8 mouse cellular contexts compared by ENCODE assay signal in genomic region chr7:139234426-139235188, GRCm38 (mm10). TPM values are rescaled to one million over a fixed set of nuclear protein-coding genes. Genes with fewer than 3 reads are reported as not detected.
DNase-seq lines count a peak whose midpoint lies in the region; ATAC-seq and TF ChIP-seq lines count a peak whose summit lies in the region.

No protein-coding gene starts in this region.

- WGBS in hindbrain, postnatal 0 days: 14% methylated on average over 18 of the region's 18 CpGs
- 5% methylated on average over 18 of the region's 18 CpGs for WGBS in liver, embryonic 13.5 days (ENCODE audit: insufficient replicate concordance)

- peak; percentile 64 for ATAC-seq in hindbrain, postnatal 0 days
- peak; percentile 54 for ATAC-seq in liver, embryonic 13.5 days (ENCODE audit: low read depth)
- ATAC-seq in monocyte, adult 5-6 weeks (replicated peaks; ENCODE audit: insufficient number of reproducible peaks, low FRiP score, low TSS enrichment, poor library complexity, severe bottlenecking): 0 out of 2 replicates have a peak, but pooled peaks have one; percentile 16

- no peak overlapping the region for H3K4me3 ChIP-seq in hindbrain, postnatal 0 days (ENCODE audit: low read length)
- no peak overlapping the region for H3K4me3 ChIP-seq in liver, embryonic 13.5 days (replicated peaks)

- H3K9me3 ChIP-seq in hindbrain, postnatal 0 days (ENCODE audit: low read length): no peaks in the 10 kb centered on the region
- H3K9me3 ChIP-seq in liver, embryonic 13.5 days (replicated peaks): no peaks in the 10 kb centered on the region

- no peak overlapping the region for H3K9ac ChIP-seq in hindbrain, postnatal 0 days (replicated peaks; ENCODE audit: low read length)
- H3K9ac ChIP-seq in liver, embryonic 13.5 days: no peak overlapping the region

- TF ChIP-seq CTCF in hindbrain, postnatal 0 days (IDR thresholded peaks at IDR 0.05; ENCODE audit: low read depth): peak; percentile 56

- no peaks in the 10 kb centered on the region for H3K27me3 ChIP-seq in hindbrain, postnatal 0 days (ENCODE audit: insufficient read depth, low read length)
- no peaks in the 10 kb centered on the region for H3K27me3 ChIP-seq in liver, embryonic 13.5 days

- DNase-seq in adrenal gland, adult 2 months: peak; percentile 52
- no peak for DNase-seq in adrenal gland, adult 8-10 months
- DNase-seq in WW6 (ENCODE audit: low read depth, low spot score): peak; percentile 48
- DNase-seq in gastrocnemius, postnatal 10 days: peak; percentile 46
- peak; percentile 64 for DNase-seq in hindbrain, postnatal 0 days (ENCODE audit: low spot score)
- DNase-seq in liver, embryonic 13.5 days: no peak
- DNase-seq in cerebellum, adult 8-10 months: no peak

- 0 out of 2 replicates have a peak overlapping the region, but pooled peaks have one; percentile 18 for H3K4me2 ChIP-seq in hindbrain, postnatal 0 days (ENCODE audit: low read depth, low read length)
- peak overlapping the region; percentile 31 for H3K4me2 ChIP-seq in liver, embryonic 13.5 days

- H3K4me1 ChIP-seq in hindbrain, postnatal 0 days (ENCODE audit: insufficient read depth, low read length): peaks cover 6% of the 10 kb centered on the region; the same call in 1 of the 2 replicates
- H3K4me1 ChIP-seq in liver, embryonic 13.5 days (replicated peaks): peaks cover 18% of the 10 kb centered on the region

- H3K36me3 ChIP-seq in hindbrain, postnatal 0 days (ENCODE audit: insufficient read depth, low read length): no peaks in the 10 kb centered on the region
- no peaks in the 10 kb centered on the region for H3K36me3 ChIP-seq in liver, embryonic 13.5 days

- 0 out of 2 replicates have a peak overlapping the region, but pooled peaks have one; percentile 26 for H3K27ac ChIP-seq in hindbrain, postnatal 0 days
- no peak overlapping the region for H3K27ac ChIP-seq in liver, embryonic 13.5 days

RNA-seq across cellular contexts. Expression of gene Pwwp2b, which starts 13.7 kb away (rescaled TPM):
- 10 to 100 TPM in 1 of 2 experiments, 1 to 10 TPM in 1; 8.9 to 16.1 TPM for total RNA-seq in adrenal gland, adult 2 months (2021)
- 19.6 and 24.4 TPM in 2 replicates for polyA plus RNA-seq in adrenal gland, adult 2 months (2012; rRNA removed)
- total RNA-seq in adrenal gland, adult 8-10 months (2022): 10 to 100 TPM; 13.5 to 20.4 (median 17.0) TPM
- 1 to 10 TPM; 3.5 to 5.2 TPM for total RNA-seq in gastrocnemius, postnatal 10 days (2021)
- total RNA-seq in hindbrain, postnatal 0 days (2014; rRNA removed): 6.6 and 6.7 TPM in 2 replicates
- polyA plus RNA-seq in hindbrain, postnatal 0 days (2015; fragmentation: Nextera tagmentation; extraction: Ambion mirVana): 4.0 and 4.8 TPM in 2 replicates
- 1.7 and 1.9 TPM in 2 replicates for polyA plus RNA-seq in liver, embryonic 13.5 days (2015; fragmentation: Nextera tagmentation; extraction: Ambion mirVana)
- total RNA-seq in monocyte, adult 5-6 weeks (2017): 1.4 to 4.4 TPM (median 2.5 TPM) in 3 replicates

RNA-seq across cellular contexts. Expression of gene Stk32c, which starts 21.5 kb away (rescaled TPM):
- 1 to 10 TPM; 2.8 to 3.1 TPM for total RNA-seq in adrenal gland, adult 2 months (2021)
- 3.1 and 7.4 TPM in 2 replicates for polyA plus RNA-seq in adrenal gland, adult 2 months (2012; rRNA removed)
- 1 to 10 TPM; 4.0 to 6.7 (median 5.4) TPM for total RNA-seq in adrenal gland, adult 8-10 months (2022)
- 1 to 10 TPM; 1.6 TPM for total RNA-seq in gastrocnemius, postnatal 10 days (2021)
- 20.4 and 24.7 TPM in 2 replicates for total RNA-seq in hindbrain, postnatal 0 days (2014; rRNA removed)
- 1.9 and 2.0 TPM in 2 replicates for polyA plus RNA-seq in hindbrain, postnatal 0 days (2015; fragmentation: Nextera tagmentation; extraction: Ambion mirVana)
- polyA plus RNA-seq in liver, embryonic 13.5 days (2015; fragmentation: Nextera tagmentation; extraction: Ambion mirVana): not detected in 2 replicates
- 8.6 to 15.5 TPM (median 9.7 TPM) in 3 replicates for total RNA-seq in monocyte, adult 5-6 weeks (2017)

RNA-seq across cellular contexts. Expression of gene Lrrc27, which starts 21.8 kb away (rescaled TPM):
- 1 to 10 TPM; 4.1 to 8.3 TPM for total RNA-seq in adrenal gland, adult 2 months (2021)
- 7.6 and 7.8 TPM in 2 replicates for polyA plus RNA-seq in adrenal gland, adult 2 months (2012; rRNA removed)
- 10 to 100 TPM in 1 of 4 experiments, 1 to 10 TPM in 3; 6.5 to 10.4 (median 7.7) TPM for total RNA-seq in adrenal gland, adult 8-10 months (2022)
- total RNA-seq in gastrocnemius, postnatal 10 days (2021): 1 to 10 TPM; 2.9 to 4.2 TPM
- total RNA-seq in hindbrain, postnatal 0 days (2014; rRNA removed): 1.6 and 2.8 TPM in 2 replicates
- 4.0 and 5.1 TPM in 2 replicates for polyA plus RNA-seq in hindbrain, postnatal 0 days (2015; fragmentation: Nextera tagmentation; extraction: Ambion mirVana)
- polyA plus RNA-seq in liver, embryonic 13.5 days (2015; fragmentation: Nextera tagmentation; extraction: Ambion mirVana): 0.62 and 0.90 TPM in 2 replicates
- 0.53 to 1.3 TPM in 2 of 3 replicates, not detected in the other for total RNA-seq in monocyte, adult 5-6 weeks (2017)

Comparison
In these comparisons a context has a peak if more than half of its experiments do, and no peak if none do; other contexts are left out.
1. DNase-seq: peak in adrenal gland, adult 2 months (single experiment), WW6 (single experiment), gastrocnemius, postnatal 10 days (single experiment) and hindbrain, postnatal 0 days (single experiment); none in adrenal gland, adult 8-10 months (single experiment), liver, embryonic 13.5 days (single experiment) and cerebellum, adult 8-10 months (single experiment).
2. Peak in every context shown above with its lines, with median percentiles within 50 percentile points of each other: ATAC-seq.